Mouse (Mus musculus): ENCODE measurements around the gene Taldo1. TPM values are rescaled to one million over a fixed set of nuclear protein-coding genes. Genes with fewer than 3 reads are reported as not detected.

Taldo1 gene
- polyA plus RNA-seq (2011; ENCODE audit: insufficient read depth, insufficient read length, low read depth, missing spikeins) = 210 and 226 TPM in 2 replicates

DNA sequence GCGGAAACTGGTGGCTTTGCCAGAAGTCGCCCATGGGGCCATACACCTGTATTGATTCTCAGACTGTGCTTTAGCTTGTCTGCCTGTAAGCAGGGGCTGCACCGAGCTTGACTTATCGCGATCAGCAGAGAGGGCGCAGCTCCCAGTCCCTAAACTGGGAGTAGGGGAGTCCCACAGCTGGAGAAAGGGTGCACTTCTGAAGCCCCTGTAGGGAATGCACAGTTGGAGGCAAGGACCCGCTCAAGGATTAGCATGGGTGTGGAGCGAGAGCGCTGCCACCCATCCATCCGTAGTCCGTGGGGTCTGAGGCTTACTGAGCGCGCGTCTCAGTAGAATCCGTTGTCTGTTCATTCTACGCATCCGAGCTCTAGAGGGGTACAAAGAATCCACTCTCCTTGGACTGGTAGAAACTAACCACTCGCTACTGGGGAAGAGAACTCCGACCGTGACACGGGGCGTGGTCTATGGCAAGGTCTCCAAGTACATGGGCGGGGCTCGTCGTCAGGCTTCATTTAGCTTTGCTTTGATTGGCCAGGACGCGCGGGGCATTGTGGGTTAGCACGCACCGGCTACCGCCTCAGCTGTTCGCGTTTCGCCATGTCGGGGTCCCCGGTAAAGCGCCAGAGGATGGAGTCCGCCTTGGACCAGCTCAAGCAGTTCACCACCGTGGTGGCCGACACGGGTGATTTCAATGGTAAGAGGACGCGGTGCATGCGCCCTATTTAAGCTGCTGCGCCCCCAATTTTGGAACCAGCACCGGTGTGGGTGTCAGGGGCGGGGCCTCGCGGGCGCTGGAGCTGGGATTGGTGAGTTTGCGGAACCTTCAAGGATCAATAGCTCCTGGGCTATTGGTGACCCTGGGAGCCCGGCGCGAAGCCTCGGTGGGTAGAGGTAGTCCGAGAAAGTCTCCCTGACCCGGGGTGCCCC lies at the start of gene Taldo1:
Gene Taldo1, plus strand, starts transcription at position 575 of the 927 bp plus-strand sequence.
- Histone ChIP-seq H3K4me3 (ENCODE audit: low read depth, low read length) (peak within 1 kb of the TSS; percentile 94), H3K4me1 (ENCODE audit: control insufficient read depth, insufficient read depth, low read length) (peaks cover 4% of the 10 kb centered on the region), H3K36me3 (ENCODE audit: control insufficient read depth, insufficient read depth, low read length, poor library complexity, severe bottlenecking) (peaks cover 12% of the 10 kb centered on the region), H3K9me3 (replicated peaks; ENCODE audit: control insufficient read depth, insufficient read depth, low read length, poor library complexity, severe bottlenecking) (no peaks in the 10 kb centered on the region), H3K27ac (ENCODE audit: insufficient read depth, low read length) (peak within 1 kb of the TSS; percentile 38), H3K9ac (ENCODE audit: low read depth, poor library complexity, severe bottlenecking) (peak within 1 kb of the TSS; percentile 61), H3K27me3 (ENCODE audit: control insufficient read depth, insufficient read depth, low read length, poor library complexity, severe bottlenecking) (no peaks in the 10 kb centered on the region)
- TF ChIP-seq CTCF (IDR thresholded peaks at IDR 0.05; ENCODE audit: low read depth, low read length) (no peak), EP300 (IDR thresholded peaks at IDR 0.05; ENCODE audit: insufficient read depth, low read depth, low read length) (0 out of 2 replicates have a peak, but pooled peaks have one; percentile 17), POLR2A (IDR thresholded peaks at IDR 0.05; ENCODE audit: insufficient read depth, low read length) (peak; percentile 40)

DNA sequence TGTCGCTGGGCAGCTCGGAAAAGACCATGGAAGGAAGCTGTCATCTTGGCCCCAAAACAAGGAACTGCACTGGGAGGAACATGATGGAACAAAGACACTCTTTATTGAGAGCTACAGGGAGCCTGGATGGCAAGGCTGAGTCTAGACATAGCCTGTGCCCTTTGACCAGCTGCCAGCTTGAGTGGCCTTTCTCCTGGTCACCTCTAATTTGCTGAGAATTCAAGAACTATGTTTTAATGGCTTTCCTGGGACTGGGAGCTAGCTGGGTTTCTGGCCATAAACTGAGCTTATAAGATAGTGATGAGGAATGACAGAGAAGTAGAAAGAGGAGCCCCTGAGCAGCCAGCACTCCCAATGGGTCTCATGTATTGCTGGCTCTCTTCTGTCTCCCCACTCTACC lies 48.8 kb upstream of the Taldo1 start:
- H3K4me1 ChIP-seq (ENCODE audit: control insufficient read depth, insufficient read depth, low read length) = peaks cover 8% of the 10 kb centered on the region
- no peaks in the 10 kb centered on the region for H3K27me3 ChIP-seq (ENCODE audit: control insufficient read depth, insufficient read depth, low read length, poor library complexity, severe bottlenecking)
- no peak overlapping the region for H3K4me3 ChIP-seq (ENCODE audit: low read depth, low read length)
- no peaks in the 10 kb centered on the region for H3K36me3 ChIP-seq (ENCODE audit: control insufficient read depth, insufficient read depth, low read length, poor library complexity, severe bottlenecking)
- TF ChIP-seq CTCF (IDR thresholded peaks at IDR 0.05; ENCODE audit: low read depth, low read length) (no peak), POLR2A (IDR thresholded peaks at IDR 0.05; ENCODE audit: insufficient read depth, low read length) (no peak), EP300 (IDR thresholded peaks at IDR 0.05; ENCODE audit: insufficient read depth, low read depth, low read length) (no peak)
- no peaks in the 10 kb centered on the region for H3K9me3 ChIP-seq (replicated peaks; ENCODE audit: control insufficient read depth, insufficient read depth, low read length, poor library complexity, severe bottlenecking)
- no peak overlapping the region for H3K27ac ChIP-seq (ENCODE audit: insufficient read depth, low read length)
- no peak overlapping the region for H3K9ac ChIP-seq (ENCODE audit: low read depth, poor library complexity, severe bottlenecking)

DNA sequence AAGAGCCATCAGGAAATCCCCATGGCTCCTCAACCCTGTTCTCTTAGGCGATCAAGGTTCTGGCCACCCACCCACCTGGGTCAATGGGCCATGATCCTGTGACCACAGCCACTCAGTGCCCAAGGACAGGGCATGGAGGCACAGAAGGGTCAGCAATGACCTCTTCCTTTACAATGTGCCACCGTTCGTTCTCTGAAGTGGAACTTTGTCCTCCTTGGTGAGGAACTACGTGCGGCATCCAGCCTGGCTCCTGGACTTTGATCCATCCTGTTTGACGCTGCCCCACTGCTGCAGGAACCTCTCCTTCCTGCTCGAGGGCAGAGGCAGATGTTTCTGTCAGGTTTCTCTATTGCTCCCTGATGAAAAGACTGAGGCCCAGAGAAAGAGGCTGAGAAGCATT lies 48.3 kb upstream of the Taldo1 start:
- TF ChIP-seq CTCF (IDR thresholded peaks at IDR 0.05; ENCODE audit: low read depth, low read length) (no peak), POLR2A (IDR thresholded peaks at IDR 0.05; ENCODE audit: insufficient read depth, low read length) (no peak), EP300 (IDR thresholded peaks at IDR 0.05; ENCODE audit: insufficient read depth, low read depth, low read length) (no peak)
- Histone ChIP-seq H3K9ac (ENCODE audit: low read depth, poor library complexity, severe bottlenecking) (no peak overlapping the region), H3K4me3 (ENCODE audit: low read depth, low read length) (no peak overlapping the region), H3K27ac (ENCODE audit: insufficient read depth, low read length) (no peak overlapping the region), H3K9me3 (replicated peaks; ENCODE audit: control insufficient read depth, insufficient read depth, low read length, poor library complexity, severe bottlenecking) (no peaks in the 10 kb centered on the region), H3K27me3 (ENCODE audit: control insufficient read depth, insufficient read depth, low read length, poor library complexity, severe bottlenecking) (no peaks in the 10 kb centered on the region), H3K36me3 (ENCODE audit: control insufficient read depth, insufficient read depth, low read length, poor library complexity, severe bottlenecking) (no peaks in the 10 kb centered on the region), H3K4me1 (ENCODE audit: control insufficient read depth, insufficient read depth, low read length) (peaks cover 8% of the 10 kb centered on the region)

DNA sequence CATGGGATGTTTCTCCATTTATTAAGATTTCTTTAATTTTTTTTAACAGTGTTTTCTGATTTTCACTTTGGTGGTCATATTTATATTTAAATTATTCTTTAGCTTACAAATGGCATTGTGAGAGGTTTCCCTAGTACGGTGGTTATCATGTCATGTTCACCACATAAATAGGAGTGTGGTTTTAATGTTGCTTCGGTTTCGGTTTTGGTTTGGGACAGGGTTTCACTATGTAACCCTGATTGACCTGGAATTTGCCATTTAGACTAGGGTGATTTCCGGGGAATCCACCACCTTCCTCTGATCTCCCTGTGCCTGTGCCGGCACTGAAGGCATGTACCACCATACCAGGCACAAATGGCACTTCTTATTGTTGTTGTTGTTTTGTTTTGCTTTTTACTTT lies 47.2 kb upstream of the Taldo1 start:
- Histone ChIP-seq H3K27ac (ENCODE audit: insufficient read depth, low read length) (no peak overlapping the region), H3K4me1 (ENCODE audit: control insufficient read depth, insufficient read depth, low read length) (peaks cover 4% of the 10 kb centered on the region), H3K9me3 (replicated peaks; ENCODE audit: control insufficient read depth, insufficient read depth, low read length, poor library complexity, severe bottlenecking) (no peaks in the 10 kb centered on the region), H3K9ac (ENCODE audit: low read depth, poor library complexity, severe bottlenecking) (no peak overlapping the region), H3K27me3 (ENCODE audit: control insufficient read depth, insufficient read depth, low read length, poor library complexity, severe bottlenecking) (no peaks in the 10 kb centered on the region), H3K36me3 (ENCODE audit: control insufficient read depth, insufficient read depth, low read length, poor library complexity, severe bottlenecking) (no peaks in the 10 kb centered on the region), H3K4me3 (ENCODE audit: low read depth, low read length) (no peak overlapping the region)
- TF ChIP-seq POLR2A (IDR thresholded peaks at IDR 0.05; ENCODE audit: insufficient read depth, low read length) = no peak

DNA sequence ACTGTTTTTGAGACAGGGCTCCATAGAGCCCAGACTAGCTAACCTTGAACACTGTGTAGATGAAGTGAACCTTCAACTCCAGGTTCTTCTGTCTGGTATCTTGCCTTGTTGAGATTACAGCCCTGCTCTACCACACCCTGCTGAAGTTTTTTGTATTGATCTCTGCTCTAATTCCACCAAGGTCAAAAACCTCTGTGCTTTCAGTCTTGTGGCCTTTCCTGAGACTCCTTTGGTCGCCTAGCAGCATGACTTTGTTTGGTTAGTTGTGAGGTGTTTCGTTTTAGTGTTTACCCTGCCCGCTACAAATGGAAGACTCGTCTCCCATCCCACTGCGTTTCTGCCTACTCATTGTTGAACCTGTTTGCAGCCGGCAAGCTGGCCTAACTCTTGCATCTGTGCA lies 40.9 kb upstream of the Taldo1 start:
- Histone ChIP-seq H3K27ac (ENCODE audit: insufficient read depth, low read length) (no peak overlapping the region), H3K36me3 (ENCODE audit: control insufficient read depth, insufficient read depth, low read length, poor library complexity, severe bottlenecking) (no peaks in the 10 kb centered on the region), H3K9me3 (replicated peaks; ENCODE audit: control insufficient read depth, insufficient read depth, low read length, poor library complexity, severe bottlenecking) (no peaks in the 10 kb centered on the region), H3K4me3 (ENCODE audit: low read depth, low read length) (no peak overlapping the region), H3K27me3 (ENCODE audit: control insufficient read depth, insufficient read depth, low read length, poor library complexity, severe bottlenecking) (no peaks in the 10 kb centered on the region), H3K9ac (ENCODE audit: low read depth, poor library complexity, severe bottlenecking) (no peak overlapping the region), H3K4me1 (ENCODE audit: control insufficient read depth, insufficient read depth, low read length) (peaks cover 1% of the 10 kb centered on the region)
- TF ChIP-seq EP300 (IDR thresholded peaks at IDR 0.05; ENCODE audit: insufficient read depth, low read depth, low read length) = no peak
- TF ChIP-seq POLR2A (IDR thresholded peaks at IDR 0.05; ENCODE audit: insufficient read depth, low read length) = no peak
- no peak for TF ChIP-seq CTCF (IDR thresholded peaks at IDR 0.05; ENCODE audit: low read depth, low read length)

DNA sequence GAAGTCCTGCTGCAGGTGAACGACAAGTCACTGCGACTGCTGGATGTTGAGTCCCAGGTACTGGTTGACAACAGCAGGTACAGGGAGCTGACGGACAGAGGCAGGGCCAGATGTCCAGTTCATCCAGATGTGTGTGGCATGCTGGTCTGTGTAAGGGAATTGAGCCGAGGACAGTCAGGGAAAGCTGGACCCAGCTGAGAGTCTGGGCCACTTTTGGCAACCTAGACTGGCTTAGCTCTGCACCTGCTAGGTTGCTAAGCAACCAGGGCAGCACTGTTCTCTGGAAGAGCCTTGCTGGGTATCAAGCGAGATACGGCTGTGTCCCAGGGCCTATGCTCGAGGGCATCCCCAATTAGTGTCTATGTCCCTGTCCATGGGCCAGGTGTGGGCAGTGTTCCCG lies 36.9 kb upstream of the Taldo1 start:
- Histone ChIP-seq H3K9me3 (replicated peaks; ENCODE audit: control insufficient read depth, insufficient read depth, low read length, poor library complexity, severe bottlenecking) (no peaks in the 10 kb centered on the region), H3K4me3 (ENCODE audit: low read depth, low read length) (no peak overlapping the region), H3K27me3 (ENCODE audit: control insufficient read depth, insufficient read depth, low read length, poor library complexity, severe bottlenecking) (no peaks in the 10 kb centered on the region), H3K9ac (ENCODE audit: low read depth, poor library complexity, severe bottlenecking) (no peak overlapping the region), H3K4me1 (ENCODE audit: control insufficient read depth, insufficient read depth, low read length) (peaks cover 5% of the 10 kb centered on the region), H3K36me3 (ENCODE audit: control insufficient read depth, insufficient read depth, low read length, poor library complexity, severe bottlenecking) (no peaks in the 10 kb centered on the region), H3K27ac (ENCODE audit: insufficient read depth, low read length) (no peak overlapping the region)
- TF ChIP-seq CTCF (IDR thresholded peaks at IDR 0.05; ENCODE audit: low read depth, low read length) (no peak), EP300 (IDR thresholded peaks at IDR 0.05; ENCODE audit: insufficient read depth, low read depth, low read length) (no peak), POLR2A (IDR thresholded peaks at IDR 0.05; ENCODE audit: insufficient read depth, low read length) (no peak)
